Mouse (Mus musculus) adrenal gland, adult 8-10 months (tissue): ENCODE measurements around the gene Vmn2r2. TPM values are rescaled to one million over a fixed set of nuclear protein-coding genes. Genes with fewer than 3 reads are reported as not detected.

ENCODE experiments used
- DNase-seq: peaks from one replicate; pipeline ENCODE4 v3.0.0; 2022
- total RNA-seq, 4 experiments: library from RNA; stranded (reverse); gene quantifications; 2 replicates each; pipeline ENCODE4 v1.2.4; 2022

Vmn2r2 gene
- not detected for total RNA-seq

DNA sequence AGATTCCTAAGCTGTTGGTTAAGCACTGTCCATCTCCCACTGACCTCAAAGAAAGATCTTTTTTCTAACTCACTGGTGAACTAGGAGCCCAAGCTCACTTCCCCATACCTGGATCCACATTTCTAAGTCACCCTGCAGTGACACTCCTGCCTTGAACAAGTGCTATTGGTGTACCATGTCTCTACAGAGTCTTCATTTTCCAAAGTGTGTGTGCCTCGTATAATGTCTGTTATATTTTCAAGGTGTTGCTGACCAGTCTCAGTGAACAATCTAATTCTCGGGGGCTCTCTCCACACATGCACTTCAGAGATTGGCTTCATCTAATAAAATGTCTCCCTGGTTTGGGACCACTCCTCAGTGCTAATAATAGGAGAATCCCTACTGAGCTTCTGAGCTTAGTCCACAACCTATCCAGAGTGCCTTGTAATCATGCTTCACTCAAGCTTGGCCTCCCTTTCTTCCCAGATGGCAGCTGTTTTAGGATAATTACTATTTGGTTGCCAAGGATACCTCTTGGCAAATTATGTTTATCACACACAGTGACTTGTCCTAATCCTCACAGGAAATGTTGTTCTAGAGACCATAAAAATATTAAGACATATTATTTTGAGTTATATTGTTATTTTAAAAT lies at the start of gene Vmn2r2:
TSS of gene Vmn2r2 (minus strand) at position 51 of the 631 bp plus-strand sequence.
- no peak for DNase-seq

- DNase-seq = no peak
These were observed 28.2 kb downstream of the Vmn2r2 start for GRCm38 (mm10) chr3:64113352-64114046.

- DNase-seq = no peak
These were observed 29.0 kb downstream of the Vmn2r2 start for GRCm38 (mm10) chr3:64112707-64113106.

- no peak for DNase-seq
These were observed 60.5 kb downstream of the Vmn2r2 start, which contains the start of gene Vmn2r1 for GRCm38 (mm10) chr3:64081247-64081646. TSS of gene Vmn2r1 (plus strand) at chr3:64081547.

Other genes starting within 250 kb of the Vmn2r2 start
- gene Plch1, start 242.5 kb downstream of the Vmn2r2 start, total RNA-seq = under 1 TPM in 3 of 4 experiments, not detected in 1; 0.07 to 0.38 (median 0.28) TPM
- gene E130311K13Rik, start 212.5 kb downstream of the Vmn2r2 start, total RNA-seq = 10 to 100 TPM; 10.5 to 18.1 (median 13.4) TPM
- gene Slc33a1, start 177.2 kb downstream of the Vmn2r2 start, total RNA-seq = 10 to 100 TPM; 38.4 to 52.0 (median 40.8) TPM
- gene Gmps, start 165.8 kb downstream of the Vmn2r2 start, total RNA-seq = 10 to 100 TPM; 24.3 to 28.1 (median 26.4) TPM
- under 1 TPM; 0.15 to 0.80 (median 0.30) TPM for gene Vmn2r1, start 60.4 kb downstream of the Vmn2r2 start, total RNA-seq
- gene Vmn2r3, start 147.8 kb upstream of the Vmn2r2 start, total RNA-seq = not detected